Mouse (Mus musculus): ENCODE measurements around the gene Rnf41.

The Rnf41 gene

DNA sequence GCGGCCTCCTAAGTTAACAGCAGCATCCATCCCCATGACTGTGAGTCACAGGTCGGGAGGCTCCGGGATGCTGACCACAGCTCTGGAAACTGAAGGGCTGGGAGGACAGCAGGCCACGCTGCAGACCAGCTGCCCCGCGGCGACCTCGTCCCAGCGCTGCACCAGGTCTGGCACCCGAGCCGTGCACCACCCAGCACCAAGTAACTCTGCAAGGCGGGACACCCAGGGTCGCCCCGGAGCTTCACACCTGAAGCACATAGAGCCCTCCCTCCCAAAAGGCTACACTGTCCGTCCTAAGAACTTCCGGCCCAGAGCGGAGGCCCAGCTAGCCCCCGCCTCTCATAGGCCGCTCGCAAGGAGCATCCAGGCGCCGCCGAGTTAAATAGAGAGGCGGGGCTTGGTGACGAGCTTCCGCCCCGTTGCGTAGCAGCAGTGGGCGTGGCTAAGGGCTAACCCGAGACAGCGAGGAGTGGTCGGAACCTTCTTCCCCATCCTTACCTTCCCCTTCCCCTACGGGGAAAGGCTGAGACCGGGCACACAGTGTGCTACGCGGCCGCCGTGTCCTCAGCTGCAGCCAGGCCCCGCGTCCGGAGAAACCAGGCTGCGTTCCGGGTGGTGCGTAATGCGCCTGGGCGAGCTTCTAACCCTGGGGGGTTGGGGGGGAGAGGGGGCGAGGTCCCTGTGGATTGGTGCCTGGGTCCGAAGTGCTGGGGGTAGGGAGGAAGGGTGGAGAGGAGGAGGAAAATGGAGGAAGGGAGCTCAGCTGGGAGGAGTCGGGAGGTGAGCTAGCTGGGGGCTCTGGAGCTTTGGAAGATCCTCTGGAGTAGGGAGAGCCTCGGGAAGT lies at the start of gene Rnf41, which contains the start of gene Nabp2:
Gene Rnf41, plus strand, starts transcription at position 447 of the 844 bp plus-strand sequence.
Gene Nabp2, minus strand, starts transcription at position 282 of the 844 bp plus-strand sequence.
- ATAC-seq (ENCODE audit: low TSS enrichment): peak; percentile 76

DNA sequence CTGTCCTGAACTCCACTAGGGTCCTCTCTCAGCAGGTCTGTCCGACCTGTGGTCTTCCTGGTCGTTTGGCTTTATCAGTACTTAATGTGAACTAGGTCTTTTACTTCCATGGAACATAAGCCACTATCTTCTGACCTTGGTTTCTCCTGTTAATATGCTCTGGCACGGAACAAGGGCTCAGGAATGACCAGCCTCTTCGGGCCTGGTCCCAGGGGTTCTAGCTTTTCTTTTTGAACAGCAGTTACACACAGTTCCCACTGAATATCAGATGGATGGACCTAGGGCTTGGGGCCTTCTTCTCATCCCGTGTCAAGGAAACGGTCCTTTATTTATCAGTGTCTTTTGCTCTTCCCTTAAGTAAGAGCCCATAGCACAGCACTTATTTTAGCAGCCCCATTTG lies 49.6 kb upstream of the Rnf41 start:
- no peak for ATAC-seq (ENCODE audit: low TSS enrichment)

DNA sequence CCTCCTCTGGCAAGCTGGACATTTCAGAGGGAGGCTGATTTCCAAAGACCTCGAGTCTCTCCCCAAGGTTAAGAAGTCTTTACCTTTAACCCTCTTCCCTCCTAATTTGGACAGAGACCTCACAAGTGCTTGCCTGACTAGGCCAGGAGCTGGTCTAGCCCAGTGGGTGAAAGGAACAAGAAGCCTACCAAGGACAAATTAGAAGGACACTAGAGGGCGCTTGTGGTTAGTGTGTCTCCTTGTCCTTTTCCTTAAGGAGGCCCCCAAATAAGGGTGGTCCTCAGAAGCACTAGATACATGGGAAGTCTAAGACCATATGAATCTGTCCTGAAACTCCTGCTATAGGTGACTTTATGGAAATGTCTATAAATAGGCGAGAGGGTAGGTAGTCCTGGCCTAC lies 48.9 kb upstream of the Rnf41 start:
- 0 out of 2 replicates have a peak, but pooled peaks have one; percentile 42 for ATAC-seq (ENCODE audit: low TSS enrichment)

DNA sequence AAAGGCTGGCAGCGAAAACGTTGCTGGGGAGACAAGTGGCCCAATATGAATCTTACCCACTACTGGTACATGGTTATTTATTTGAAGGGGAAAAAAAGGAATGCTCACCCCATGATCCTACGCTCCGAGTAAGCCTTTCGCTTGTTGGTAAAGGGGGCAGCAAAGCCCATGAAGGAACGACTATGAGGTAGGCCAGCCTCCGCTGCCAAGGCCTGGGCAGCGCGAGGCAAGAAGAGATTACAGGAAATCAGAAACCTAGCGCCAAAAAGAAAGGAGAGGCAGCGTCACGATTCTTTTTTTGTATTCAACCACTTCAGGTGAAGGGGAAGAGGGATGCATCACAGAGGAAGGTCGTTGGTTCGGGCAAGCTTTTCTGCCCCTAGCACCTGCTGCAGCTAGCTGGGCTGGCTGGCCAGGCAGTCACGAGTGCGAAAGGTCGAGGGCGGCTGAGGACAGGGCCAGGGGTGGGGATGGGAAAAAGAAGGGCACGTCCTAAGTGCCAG lies 43.5 kb upstream of the Rnf41 start:
- no peak for ATAC-seq (ENCODE audit: low TSS enrichment)

DNA sequence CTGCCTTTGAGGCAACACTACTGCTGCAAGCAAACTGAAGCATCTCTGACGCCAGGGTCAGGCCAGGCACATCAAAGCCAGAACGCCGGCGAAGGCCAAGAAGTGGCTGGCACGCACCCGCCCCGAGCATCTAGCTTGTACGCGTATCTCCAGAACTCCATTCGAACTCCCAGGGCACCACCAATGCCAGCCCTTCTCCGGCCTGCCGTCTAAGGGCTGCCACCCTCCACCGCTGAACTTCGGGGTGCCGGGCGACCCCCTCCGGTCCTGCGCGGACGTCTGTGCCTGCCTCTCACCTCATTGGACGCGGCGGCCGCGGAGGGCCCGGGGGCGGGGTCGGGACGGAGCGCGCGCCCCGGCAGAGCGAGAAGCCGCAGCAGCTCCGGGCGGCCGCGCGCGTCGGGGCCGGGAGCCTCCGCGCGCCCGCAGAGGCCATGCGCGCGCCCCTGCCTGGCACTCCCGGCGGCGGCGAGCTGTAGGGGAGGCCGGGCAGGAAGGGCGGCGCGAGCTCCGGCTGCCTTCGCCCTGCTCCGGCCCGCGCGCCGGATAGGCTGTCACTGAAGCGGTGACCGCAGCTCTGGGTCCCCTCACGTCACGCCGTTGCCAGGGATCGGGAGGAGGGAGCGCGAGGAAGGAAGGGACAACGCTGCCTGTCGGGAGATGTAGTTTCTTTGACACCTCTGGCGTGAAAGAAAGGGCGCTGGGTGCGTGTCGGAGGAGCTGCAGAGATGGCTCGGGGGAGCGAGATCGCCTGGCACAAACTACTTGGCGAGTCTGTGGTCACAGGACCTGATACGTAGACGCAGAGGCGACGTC lies 42.8 kb upstream of the Rnf41 start, which contains the start of gene Coq10a:
Gene Coq10a, minus strand, starts transcription at position 596 of the 816 bp plus-strand sequence.
- peak; percentile 92 for ATAC-seq (ENCODE audit: low TSS enrichment)

DNA sequence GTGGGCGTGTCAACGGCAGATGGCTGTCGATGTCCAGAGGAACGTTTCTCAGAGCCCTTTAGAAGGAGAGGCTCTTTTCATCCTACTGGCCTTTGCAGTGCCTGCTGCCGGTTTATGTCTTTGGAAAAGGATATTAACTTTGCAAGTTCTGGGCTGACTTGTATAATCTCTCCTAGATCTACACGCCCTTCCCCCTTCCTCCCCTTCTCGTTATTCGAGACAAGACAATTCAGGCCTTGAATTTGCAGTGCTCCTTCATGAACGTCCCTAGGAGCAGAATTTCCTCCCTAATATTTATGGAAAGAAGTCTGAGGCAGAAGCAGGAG lies 42.3 kb upstream of the Rnf41 start:
- no peak; the same call in 1 of the 2 replicates for ATAC-seq (ENCODE audit: low TSS enrichment)

DNA sequence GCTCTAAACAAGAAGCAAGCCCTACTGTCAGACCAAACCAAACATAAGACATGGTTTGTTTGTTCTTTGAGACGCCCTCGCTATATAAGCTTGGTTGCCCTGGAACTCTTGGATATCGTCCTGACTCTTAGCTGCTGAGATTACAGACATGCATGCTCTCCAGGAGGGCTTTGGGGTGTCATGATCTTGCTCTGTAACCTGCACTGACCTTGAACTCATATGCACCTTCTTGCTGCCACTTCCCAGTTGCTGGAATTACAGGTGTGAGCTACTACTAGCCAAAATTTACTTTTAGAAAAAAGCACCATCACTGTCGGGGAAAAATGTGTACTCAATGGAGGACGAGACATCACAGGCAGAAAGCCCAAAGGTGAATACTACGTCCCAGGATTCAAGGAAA lies 41.9 kb upstream of the Rnf41 start:
- ATAC-seq (ENCODE audit: low TSS enrichment): no peak

DNA sequence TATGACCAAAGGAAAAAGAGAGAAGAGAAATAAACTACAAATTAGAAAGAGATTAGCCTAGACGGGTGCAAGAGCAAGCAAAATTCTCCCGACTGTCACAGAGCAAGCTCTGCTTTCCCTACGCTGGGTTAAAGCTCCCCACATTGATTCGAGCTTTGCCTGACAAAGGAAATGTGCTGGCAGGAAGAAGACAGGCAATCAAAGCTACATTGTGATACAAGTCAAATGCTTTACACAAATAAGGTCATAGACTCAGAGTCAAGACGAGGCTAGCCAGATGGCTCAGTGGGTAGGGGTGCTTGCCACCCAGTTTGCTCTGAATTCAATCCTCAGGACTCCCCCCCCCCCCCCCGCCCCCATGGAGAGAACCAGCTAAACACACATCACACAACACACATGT lies 41.4 kb upstream of the Rnf41 start:
- ATAC-seq (ENCODE audit: low TSS enrichment): no peak

DNA sequence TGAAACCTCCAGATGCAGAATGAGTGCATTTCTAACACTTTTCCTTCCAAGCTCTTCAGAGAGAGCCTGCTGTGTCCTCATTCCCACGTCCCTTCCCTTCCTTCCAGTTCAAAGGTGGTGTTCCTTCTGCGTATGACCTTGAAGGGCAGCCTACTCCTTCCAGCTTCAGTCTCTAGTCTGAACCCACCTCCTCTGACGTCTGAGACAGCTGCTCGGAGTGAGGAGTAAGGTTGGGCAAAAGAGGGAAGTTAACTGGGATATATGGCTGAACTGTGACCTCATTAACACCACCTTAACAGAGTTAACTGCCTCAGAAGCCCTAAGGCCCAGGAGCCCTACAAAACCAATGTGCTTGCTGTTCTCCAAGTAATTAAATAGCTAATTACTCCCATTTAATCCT lies 40.9 kb upstream of the Rnf41 start:
- no peak for ATAC-seq (ENCODE audit: low TSS enrichment)

DNA sequence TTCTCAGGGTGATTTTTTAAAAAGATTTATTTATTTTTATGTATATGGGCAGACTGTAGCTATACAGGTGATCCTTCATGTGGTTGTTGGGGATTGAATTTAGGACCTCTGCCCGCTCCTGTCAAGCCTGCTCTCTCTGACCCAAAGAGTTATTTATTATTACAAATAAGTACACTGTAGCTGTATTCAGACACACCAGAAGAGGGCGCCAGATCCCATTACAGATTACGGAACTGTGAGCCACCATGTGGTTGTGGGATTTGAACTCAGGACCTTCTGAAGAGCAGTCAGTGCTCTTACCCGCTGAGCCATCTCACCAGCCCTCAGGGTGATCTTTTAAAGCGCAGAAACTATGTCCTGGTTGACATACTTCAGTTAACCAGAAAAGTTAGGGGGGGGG lies 39.3 kb upstream of the Rnf41 start:
- no peak for ATAC-seq (ENCODE audit: low TSS enrichment)

DNA sequence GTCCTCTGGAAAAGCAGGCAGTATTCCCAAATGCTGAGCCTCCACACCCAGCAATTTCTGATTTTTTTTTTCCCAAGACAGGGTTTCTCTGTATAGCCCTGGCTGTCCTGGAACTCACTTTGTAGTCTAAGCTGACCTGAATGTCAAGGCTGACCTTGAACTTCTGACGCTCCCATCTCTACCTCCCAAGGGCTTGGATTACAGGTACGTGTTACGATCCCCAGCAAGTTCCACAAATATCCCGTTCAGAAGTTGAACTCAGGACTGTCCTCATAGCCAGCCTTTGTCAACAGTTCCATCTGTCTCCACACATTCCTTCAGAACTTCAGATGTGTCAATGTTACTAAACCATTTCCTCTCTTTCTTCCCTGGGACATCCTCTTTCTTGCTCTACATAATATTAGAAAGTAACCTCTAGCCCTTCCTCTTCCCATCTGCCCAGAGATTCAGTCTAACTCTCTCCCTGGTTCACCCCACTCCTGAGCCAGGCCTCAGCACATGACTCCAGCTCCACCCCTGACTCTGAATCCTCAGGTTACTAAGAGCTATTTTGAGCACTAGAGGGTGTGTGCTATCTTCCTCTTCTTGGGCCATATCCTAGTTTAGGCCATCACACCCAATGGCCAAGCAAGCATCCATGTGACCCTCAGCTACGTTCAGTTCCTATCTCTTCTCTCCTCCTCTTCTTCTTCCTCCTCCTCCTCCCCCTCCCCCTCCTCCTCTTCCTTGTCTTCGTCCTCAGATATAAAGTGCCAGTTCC lies 38.3 kb upstream of the Rnf41 start:
- ATAC-seq (ENCODE audit: low TSS enrichment): no peak

DNA sequence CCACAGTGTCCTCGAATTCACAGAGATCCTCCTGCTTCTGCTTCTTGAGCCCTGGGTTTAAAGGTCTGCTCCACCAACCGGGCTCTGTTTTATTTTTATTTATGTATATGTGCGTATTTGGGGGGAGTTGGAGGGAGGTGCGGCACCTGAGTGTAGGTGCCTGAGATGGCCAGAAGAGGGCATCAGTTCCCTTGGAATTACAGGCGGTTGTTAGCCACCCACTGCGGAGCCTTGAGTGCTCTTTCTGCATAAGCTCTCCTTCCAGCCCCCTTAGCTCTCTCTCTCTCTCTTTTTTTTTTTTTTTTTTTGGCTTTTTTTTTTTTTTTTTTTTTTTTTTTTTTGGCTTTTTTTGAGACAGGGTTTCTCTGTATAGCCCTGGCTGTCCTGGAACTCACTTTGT lies 37.1 kb upstream of the Rnf41 start:
- no peak for ATAC-seq (ENCODE audit: low TSS enrichment)

DNA sequence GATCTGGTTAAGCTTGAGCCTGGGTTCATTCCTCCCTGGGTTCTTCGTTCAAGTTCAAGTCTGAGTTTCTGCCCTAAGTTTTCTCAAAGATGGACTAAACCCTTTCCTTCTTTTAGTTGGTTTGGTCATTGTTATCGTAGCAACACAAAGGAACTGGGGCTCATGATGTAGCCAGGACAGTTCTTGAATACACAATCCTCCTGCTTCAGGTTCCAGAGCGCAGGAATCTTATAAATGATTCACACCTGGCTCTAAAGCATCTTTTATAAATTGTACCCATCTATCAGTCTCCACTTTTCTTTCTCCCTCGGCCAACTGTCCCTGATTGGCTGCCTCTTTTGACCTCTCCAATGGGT lies 35.4 kb upstream of the Rnf41 start:
- no peak for ATAC-seq (ENCODE audit: low TSS enrichment)

DNA sequence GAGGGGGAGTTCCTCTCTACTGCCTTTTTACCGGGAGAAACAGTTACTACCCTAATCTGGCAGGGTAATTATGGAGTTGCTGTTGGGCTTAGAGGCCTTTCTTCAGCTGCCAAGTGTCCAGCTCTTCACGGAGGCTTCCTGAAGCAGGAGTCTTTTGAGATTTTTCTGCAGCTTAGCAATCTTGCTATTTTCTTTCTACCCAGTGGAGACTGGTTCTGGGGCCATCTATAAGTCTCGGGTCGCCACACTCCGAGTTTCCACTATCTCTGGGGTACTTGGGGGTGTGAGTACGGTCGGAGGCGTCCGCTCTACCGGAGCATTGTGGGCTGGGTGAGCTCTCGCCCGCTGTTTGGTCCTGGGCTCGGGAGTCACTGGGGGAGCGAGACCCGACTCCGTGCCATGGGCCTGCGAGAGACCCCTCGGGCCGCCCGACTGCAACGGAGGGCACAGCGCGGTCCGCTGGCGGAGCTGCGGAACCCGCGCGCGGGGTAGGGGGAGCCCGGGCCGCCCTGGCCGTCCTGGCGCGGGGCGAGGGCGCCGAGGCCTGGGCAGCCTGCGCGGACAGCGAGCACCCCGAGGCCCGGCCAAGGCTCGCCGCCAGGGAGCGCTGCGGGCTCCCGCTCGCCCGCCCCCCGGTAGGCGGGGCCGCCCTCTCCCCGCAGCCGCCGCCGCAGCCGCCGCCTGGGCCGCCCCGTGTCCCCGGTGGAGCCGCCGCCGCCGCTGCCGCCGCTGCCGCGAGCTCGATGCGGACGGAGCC lies 34.8 kb upstream of the Rnf41 start, which contains the start of gene Ankrd52:
Gene Ankrd52, plus strand, starts transcription at position 661 of the 757 bp plus-strand sequence.
- ATAC-seq (ENCODE audit: low TSS enrichment): peak; percentile 75

DNA sequence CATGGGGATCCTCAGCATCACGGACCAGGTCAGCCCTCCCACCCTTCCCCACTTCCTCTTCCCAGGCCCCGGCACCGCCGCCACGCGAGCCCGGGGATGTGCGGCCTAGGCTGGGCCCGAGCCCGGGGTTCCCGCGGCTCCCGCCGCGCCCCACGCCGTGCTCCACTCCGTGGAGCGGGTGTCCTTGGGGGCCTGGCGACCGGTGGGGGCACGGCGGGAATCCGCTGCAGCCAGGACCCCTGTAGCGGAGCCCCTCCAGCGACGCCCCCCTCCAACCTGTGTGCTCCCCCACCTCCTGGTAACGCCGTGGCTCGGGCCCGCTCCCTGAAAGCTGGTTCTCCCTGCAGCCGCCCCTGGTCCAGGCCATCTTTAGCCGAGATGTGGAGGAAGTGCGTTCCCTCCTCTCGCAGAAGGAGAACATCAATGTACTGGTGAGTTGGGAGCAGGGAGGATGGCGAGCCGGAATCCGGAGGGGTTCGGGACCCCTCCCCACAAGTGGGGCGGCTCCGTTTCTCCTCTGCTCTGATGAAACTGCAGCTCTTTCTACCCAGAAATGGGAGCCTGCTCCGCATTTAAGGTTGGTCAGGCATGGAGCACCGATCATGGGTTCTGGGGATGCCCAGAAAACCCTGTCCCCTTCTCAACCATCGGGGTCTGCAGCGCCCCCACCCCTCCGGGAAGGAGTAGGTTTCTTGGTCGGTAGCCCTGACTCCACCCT lies 34.1 kb upstream of the Rnf41 start:
- peak; percentile 39 for ATAC-seq (ENCODE audit: low TSS enrichment)

DNA sequence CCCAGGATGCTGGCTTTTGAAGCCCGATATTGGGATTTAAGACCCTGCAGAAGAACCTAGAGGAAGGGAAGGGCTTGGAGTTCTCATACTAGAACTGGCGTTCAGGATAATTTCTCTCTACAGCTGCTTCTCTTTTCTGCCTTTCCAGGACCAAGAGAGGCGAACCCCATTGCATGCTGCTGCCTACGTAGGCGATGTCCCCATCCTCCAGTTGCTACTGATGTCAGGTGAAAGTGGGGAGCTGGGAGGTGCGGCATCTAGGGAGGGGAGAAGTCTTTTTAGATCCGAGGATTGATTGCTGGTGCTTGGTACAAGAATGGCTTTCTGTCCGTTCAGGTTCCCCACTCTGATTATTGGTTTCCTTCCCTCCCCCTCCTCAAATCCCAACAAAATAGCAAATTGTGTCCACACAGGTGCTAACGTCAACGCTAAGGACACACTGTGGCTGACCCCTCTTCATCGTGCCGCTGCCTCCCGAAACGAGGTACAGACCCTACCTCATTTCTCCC lies 33.5 kb upstream of the Rnf41 start:
- ATAC-seq (ENCODE audit: low TSS enrichment): peak; percentile 45

DNA sequence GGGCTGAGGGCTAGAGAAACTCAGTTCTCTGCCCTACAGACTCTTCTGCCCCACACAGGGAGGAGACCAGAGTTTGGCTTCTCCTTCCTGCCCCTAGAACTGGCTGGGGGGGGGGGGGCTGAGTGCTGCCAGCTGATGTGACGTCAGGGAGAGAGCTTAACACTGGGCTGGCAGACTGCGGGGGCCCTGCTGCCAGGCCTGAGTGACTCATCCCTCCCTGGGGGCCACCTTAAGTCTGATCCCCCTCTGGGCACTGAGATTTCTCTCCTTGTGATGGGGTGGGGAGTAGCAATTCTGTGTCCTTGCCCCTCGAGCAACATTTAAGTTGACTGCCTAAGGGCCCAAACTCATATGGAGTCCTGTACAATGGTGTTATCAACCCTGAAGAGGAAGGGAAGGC lies 33.0 kb upstream of the Rnf41 start:
- ATAC-seq (ENCODE audit: low TSS enrichment): peak; percentile 20; the same call in 1 of the 2 replicates

DNA sequence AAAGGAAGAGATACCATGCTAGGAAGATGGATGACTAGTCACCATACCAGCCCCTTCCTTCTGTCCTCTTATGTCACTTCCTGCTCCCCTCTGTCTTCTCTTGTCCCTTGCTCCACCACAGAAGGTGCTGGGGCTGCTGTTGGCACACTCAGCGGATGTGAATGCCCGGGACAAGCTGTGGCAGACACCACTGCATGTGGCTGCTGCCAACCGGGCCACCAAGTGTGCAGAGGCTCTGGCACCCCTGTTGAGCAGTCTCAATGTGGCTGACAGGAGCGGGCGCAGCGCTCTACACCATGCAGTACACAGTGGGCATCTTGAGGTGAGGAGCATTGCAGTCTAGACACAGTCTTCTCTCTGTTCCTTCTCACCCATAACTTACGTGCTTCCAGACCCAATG lies 32.2 kb upstream of the Rnf41 start:
- no peak for ATAC-seq (ENCODE audit: low TSS enrichment)

DNA sequence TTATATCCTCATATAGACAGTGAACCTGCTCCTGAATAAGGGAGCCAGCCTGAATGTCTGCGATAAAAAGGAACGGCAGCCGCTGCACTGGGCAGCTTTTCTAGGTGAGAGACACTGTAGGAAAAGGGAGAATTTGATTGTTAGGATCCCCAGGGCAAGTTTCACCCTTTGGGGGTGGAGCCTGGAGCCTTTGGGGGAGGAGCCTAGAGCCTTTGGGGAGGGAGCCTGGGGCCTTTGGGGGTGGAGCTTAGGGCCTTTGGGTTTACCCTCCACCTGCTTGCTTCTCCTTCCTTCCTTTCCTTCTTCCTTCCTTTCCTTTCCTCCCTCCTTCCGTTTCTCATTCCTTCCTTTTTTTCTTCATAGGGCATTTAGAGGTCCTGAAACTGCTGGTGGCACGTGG lies 30.9 kb upstream of the Rnf41 start:
- ATAC-seq (ENCODE audit: low TSS enrichment): no peak

DNA sequence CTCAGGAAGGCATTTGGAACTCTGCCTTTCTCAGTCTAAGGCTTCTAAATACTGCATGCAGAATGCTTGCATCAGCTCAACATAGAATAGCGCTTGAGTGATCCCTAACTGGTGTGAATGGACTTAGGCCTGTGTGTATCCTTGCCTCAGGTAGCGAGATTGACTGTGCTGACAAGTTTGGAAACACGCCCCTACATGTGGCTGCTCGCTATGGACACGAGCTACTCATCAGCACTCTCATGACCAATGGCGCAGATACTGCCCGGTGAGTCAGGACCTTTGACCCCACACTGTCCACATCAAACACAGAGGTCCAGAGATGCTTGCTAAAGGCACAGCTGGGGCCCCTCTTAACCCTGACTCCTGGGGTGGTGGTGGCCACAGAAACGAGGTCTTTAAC lies 29.0 kb upstream of the Rnf41 start:
- ATAC-seq (ENCODE audit: low TSS enrichment): no peak
